Mouse (Mus musculus) gastrocnemius, postnatal 10 days (tissue): ENCODE data around the gene Kcnmb4. TPM values are rescaled to one million over a fixed set of nuclear protein-coding genes. Genes with fewer than 3 reads are reported as not detected.

Source experiments
- DNase-seq: peaks from one replicate; pipeline ENCODE4 v3.0.0; 2021; ENCODE audit warnings: mixed read lengths
- total RNA-seq, 2 experiments: library from RNA; stranded (reverse); gene quantifications; 2 replicates each; pipeline ENCODE4 v1.2.3; 2021

Kcnmb4 gene
- total RNA-seq, 2 experiments from 2014 or later = 1.7 to 1.8 TPM

DNA sequence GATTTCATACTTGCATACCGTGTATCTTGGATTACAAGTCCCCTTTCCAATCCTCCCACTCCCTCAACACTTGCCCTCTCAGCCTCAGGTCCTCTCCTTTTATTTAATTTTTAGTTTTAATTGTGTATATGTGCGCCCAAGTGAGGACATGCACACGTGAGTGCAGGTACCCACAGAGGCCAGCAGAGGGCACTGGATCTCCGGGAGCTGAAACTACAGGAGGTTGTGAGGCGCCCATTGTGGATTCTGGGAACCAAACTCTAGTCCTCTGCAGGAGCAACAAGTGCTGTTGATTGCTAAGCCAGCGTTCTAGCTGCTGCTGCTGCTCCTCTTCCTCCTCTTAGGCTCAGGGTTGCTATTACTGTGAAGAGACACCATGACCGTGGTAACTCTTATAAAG, 20.9 kb downstream of the Kcnmb4 start:
- no peak for DNase-seq

DNA sequence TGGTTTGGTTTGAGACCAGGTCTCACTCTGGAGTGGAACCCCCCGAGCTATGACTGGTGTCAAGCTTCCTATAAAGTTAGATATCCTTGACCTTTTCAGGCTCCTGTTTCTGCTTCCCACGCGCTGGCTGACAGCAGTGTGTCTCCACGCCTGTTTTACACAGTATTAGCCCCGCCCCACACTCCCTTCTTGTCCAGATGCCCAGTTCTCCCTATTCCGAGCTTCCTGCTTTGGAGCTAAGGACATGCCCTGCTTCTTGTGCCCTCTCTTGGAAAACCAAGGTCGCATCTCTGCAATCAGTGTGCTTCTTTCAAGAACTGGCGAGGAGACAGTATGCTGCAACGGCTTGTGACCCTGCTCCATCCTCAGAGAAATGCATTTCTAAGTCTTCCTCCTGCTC, 23.1 kb downstream of the Kcnmb4 start:
- DNase-seq = no peak

DNA sequence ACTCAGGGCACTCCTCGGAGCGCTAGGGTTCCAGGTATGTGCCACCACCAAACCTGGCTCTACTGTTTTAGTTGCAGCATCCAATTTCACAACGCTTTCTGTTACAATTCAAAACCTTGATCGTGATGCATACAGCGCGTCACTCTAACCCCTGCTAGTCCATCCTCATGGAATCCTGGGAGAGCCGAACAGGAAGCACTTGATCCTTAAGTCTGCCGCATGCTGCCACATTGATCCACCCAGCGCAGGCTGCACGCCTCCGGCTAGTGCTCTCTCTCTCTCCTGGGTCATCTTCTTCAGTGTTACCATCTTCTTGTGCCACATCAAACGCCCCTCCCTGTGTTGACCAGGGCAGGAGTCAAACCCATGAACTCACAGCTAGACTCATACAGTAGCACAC, 25.5 kb downstream of the Kcnmb4 start:
- DNase-seq = no peak

DNA sequence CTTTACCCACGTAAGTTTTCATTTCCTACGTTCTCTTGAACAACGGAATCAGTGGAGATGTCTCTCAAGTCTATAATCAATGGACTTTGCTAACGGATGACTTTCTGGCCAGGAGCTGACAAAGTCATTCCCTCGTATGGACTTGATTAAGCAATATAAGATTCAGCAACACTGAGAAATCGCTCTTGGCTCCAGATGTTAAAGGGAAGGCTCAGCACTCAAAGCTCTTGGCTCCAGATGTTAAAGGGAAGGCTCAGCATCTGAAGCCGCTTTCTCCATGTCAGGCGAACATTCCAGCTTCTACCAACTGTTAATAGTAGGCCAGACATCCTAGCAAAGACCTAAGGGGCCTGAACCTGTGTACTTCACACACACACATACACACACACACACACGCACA, 26.5 kb downstream of the Kcnmb4 start:
- no peak for DNase-seq

GRCm38 (mm10) chr10:116446040-116446439, 27.6 kb downstream of the Kcnmb4 start:
- DNase-seq = no peak

GRCm38 (mm10) chr10:116444826-116445225, 28.9 kb downstream of the Kcnmb4 start:
- DNase-seq = no peak

GRCm38 (mm10) chr10:116444371-116444770, 29.3 kb downstream of the Kcnmb4 start:
- DNase-seq = no peak

- DNase-seq = no peak
These were observed 32.7 kb downstream of the Kcnmb4 start for GRCm38 (mm10) chr10:116440946-116441345.

- no peak for DNase-seq
These were observed 33.6 kb downstream of the Kcnmb4 start for GRCm38 (mm10) chr10:116440088-116440487.

DNA sequence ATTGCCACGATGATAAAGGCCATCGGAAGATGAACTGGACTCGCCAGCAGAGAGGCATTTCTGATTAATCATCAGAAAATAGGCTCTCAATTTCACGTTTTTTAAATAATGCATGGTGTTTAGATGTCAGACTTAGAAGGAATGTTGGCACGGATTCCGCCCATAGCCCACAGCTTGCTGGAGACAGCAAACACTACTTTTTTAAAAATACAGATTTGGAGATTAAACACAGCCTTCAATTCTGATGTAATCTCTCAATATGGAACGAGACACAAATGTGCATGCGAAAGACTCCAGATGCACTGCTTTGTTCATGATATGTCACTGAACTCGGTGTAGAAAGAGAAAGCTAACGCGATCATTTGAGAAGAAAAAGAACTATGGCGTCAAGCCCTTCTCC, 38.2 kb downstream of the Kcnmb4 start:
- no peak for DNase-seq

DNA sequence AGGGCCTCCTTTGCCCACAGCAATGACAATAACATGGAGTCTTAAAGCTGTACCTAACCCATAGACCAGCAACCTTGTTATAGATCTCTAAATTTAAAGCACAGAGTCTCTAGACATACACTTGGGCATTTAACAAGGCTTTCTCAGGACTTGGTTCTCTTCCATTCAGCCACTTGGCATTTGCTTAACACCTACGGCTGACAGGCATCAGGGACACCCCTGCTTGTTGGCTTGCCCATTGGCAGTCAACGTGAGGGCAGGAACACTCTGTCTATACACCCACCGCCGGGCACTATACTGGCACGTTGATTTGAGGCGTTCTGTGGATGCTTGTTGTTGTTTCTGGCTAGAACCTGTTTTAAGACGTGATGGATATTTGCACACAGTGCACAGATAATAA, 41.3 kb downstream of the Kcnmb4 start:
- no peak for DNase-seq

GRCm38 (mm10) chr10:116428026-116428780, 45.5 kb downstream of the Kcnmb4 start:
- no peak for DNase-seq

GRCm38 (mm10) chr10:116426176-116426575, 47.5 kb downstream of the Kcnmb4 start:
- DNase-seq = no peak

GRCm38 (mm10) chr10:116424921-116425320, 48.8 kb downstream of the Kcnmb4 start:
- no peak for DNase-seq

DNA sequence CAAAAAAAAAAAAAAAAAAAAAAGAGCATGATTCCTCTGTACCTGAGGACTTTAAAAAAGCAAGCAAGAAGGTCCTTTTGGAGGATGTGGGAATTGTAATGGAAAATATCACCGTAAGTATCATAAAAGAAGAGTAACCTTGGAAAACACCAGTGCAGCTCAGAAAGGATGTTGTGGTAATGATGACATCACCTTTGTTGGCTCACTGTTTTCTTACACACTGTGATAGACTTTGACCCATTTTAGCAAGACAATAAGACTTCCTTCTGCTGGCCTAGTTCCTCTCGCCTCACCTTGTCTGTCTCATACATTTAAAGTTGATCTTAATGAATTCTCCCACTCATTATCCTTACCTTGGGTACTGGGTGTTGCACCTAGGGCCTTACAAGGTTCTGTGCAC, 51.1 kb downstream of the Kcnmb4 start:
- DNase-seq = no peak

GRCm38 (mm10) chr10:116420976-116421375, 52.7 kb downstream of the Kcnmb4 start:
- no peak for DNase-seq

GRCm38 (mm10) chr10:116418121-116418726, 55.5 kb downstream of the Kcnmb4 start:
- no peak for DNase-seq

DNA sequence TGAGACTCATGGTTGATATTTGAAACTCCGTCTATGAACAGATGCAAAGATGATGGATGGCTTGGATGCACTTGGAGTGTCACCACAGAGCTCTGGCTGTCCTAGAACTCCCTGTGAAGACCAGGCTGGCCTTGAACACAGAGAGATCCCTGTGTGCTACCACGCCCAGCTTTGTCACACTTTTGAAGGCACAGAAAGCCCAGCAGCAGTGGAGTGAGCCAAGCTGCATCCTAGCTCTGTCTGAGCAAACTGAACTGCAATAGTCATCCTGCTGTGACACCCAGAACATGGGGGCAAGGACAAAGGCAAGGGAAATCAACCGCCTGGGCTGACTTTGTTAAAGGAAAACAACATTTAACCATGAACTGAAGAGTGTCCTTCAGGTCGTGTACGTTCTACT, 57.0 kb downstream of the Kcnmb4 start:
- no peak for DNase-seq

DNA sequence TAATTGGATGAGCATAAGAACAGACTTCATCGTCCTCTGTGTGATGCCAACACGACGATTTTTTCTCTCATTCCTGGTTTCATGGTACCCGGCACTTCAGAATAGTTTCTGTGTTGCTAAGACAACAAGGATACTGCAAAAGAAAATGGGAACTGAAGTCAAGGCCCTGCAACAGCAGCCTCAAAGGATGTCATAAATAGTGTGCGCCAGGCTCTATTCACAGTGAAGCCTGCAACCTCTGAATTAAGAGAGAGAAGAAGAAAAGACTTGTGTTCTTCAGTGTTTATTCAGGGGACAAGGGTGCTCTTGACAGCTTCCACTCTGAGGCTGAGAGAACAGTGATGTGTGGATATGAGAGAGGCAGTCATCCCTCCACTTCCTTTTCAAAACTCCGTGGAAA, 57.5 kb downstream of the Kcnmb4 start:
- DNase-seq = no peak

DNA sequence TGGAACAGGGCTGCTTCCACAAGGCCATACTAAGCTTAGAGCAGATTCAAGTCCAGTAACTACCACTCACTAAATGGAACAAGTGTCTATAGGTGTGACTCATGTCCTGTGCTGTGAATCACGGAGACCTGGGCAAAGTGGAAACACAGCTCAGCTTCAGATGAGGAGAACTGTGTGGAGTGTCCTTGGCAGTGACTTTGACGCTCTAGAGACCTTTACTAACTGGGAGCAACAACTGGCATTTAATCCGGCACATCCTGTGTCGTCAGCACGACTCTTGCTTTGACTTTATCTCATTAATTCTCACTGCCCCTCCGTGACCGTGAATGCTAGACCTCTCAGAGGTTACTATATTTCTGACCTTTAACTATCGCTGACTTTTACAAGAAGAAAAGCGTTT, 62.9 kb downstream of the Kcnmb4 start:
- DNase-seq = no peak

- no peak for DNase-seq
These were observed 65.9 kb downstream of the Kcnmb4 start for GRCm38 (mm10) chr10:116407684-116408359.

DNA sequence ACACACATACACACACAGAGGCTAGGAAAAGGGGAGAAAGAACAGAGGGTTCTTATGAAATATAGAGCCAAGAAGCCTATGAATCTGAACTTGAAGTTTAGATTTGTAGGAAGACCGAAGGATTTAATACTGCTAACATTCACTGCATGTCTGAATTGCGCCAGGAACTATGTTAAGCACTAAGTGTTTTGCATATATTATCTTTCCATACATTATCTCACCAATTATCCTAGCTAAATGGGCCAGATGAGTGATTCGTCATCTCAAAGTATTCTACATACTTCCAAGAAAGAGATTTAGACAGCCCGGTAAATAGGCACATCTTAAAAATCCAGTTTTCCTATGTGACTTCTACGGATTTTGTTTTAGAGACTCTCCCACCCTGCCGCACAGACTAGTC, 68.7 kb downstream of the Kcnmb4 start:
- DNase-seq = no peak

DNA sequence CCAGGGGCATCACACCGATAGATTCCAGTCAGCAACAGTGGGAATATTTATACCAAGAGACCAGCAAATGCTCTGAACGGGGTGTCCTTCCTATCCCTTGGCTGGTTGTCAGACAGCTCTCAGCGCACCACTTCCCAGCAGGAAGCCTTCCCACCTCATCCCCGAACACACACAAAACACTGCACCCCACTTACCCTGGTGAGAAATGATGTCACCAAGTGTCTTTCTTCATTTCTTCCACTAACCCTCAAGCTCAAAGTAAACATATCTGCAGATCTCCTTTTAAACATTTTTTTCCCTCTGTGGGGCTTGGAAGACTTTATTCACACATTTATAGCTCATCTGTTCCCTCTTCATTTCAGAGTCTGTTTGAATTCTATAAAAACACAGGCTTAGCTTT, 70.0 kb downstream of the Kcnmb4 start:
- DNase-seq = no peak
